Mouse (Mus musculus): ENCODE measurements around the gene Tmx4.
"Not testable (repeated sequence)": the region's sequence is repeated elsewhere in the genome, so short reads cannot be mapped to it uniquely, and the experiment has no call there.

The Tmx4 gene

GRCm38 (mm10) chr2:134643514-134644300 lies at the start of gene Tmx4:
Tmx4 (minus strand) TSS chr2:134644145.
- peak; percentile 98 for DNase-seq (ENCODE audit: extremely low spot score, low spot score)

- DNase-seq (ENCODE audit: extremely low spot score, low spot score), result no peak
These were observed 48.2 kb upstream of the Tmx4 start for GRCm38 (mm10) chr2:134692125-134692524.

GRCm38 (mm10) chr2:134691055-134691454 lies 47.1 kb upstream of the Tmx4 start:
- DNase-seq (ENCODE audit: extremely low spot score, low spot score), result no peak

GRCm38 (mm10) chr2:134682326-134682725 lies 38.4 kb upstream of the Tmx4 start:
- no peak for DNase-seq (ENCODE audit: extremely low spot score, low spot score)

GRCm38 (mm10) chr2:134681271-134681961 lies 37.5 kb upstream of the Tmx4 start:
- DNase-seq (ENCODE audit: extremely low spot score, low spot score), result no peak

GRCm38 (mm10) chr2:134679567-134679966 lies 35.6 kb upstream of the Tmx4 start:
- no peak for DNase-seq (ENCODE audit: extremely low spot score, low spot score)

GRCm38 (mm10) chr2:134675465-134675864 lies 31.5 kb upstream of the Tmx4 start:
- no peak for DNase-seq (ENCODE audit: extremely low spot score, low spot score)

- DNase-seq (ENCODE audit: extremely low spot score, low spot score), result peak; percentile 20
These were observed 29.7 kb upstream of the Tmx4 start for GRCm38 (mm10) chr2:134673604-134674003.

GRCm38 (mm10) chr2:134656477-134656876 lies 12.5 kb upstream of the Tmx4 start:
- DNase-seq (ENCODE audit: extremely low spot score, low spot score), result no peak

- no peak for DNase-seq (ENCODE audit: extremely low spot score, low spot score)
These were observed 10.7 kb upstream of the Tmx4 start for GRCm38 (mm10) chr2:134654668-134655067.

GRCm38 (mm10) chr2:134652759-134653158 lies 8.8 kb upstream of the Tmx4 start:
- no peak for DNase-seq (ENCODE audit: extremely low spot score, low spot score)

GRCm38 (mm10) chr2:134648999-134649398 lies 5.1 kb upstream of the Tmx4 start:
- no peak for DNase-seq (ENCODE audit: extremely low spot score, low spot score)

GRCm38 (mm10) chr2:134645752-134646151 lies 1.8 kb upstream of the Tmx4 start:
- no peak for DNase-seq (ENCODE audit: extremely low spot score, low spot score)

- DNase-seq (ENCODE audit: extremely low spot score, low spot score), result no peak
These were observed 1.2 kb upstream of the Tmx4 start for GRCm38 (mm10) chr2:134645166-134645565.

- DNase-seq (ENCODE audit: extremely low spot score, low spot score), result no peak
These were observed 462 bp upstream of the Tmx4 start for GRCm38 (mm10) chr2:134644301-134644912.

GRCm38 (mm10) chr2:134642377-134642776 lies 1.6 kb downstream of the Tmx4 start:
- DNase-seq (ENCODE audit: extremely low spot score, low spot score), result no peak

- DNase-seq (ENCODE audit: extremely low spot score, low spot score), result no peak
These were observed 2.6 kb downstream of the Tmx4 start for GRCm38 (mm10) chr2:134641372-134641771.

GRCm38 (mm10) chr2:134640398-134640797 lies 3.5 kb downstream of the Tmx4 start:
- DNase-seq (ENCODE audit: extremely low spot score, low spot score), result no peak

- not testable (repeated sequence) for DNase-seq (ENCODE audit: extremely low spot score, low spot score)
These were observed 15.4 kb downstream of the Tmx4 start for GRCm38 (mm10) chr2:134628541-134628940.

- DNase-seq (ENCODE audit: extremely low spot score, low spot score), result no peak
These were observed 39.0 kb downstream of the Tmx4 start for GRCm38 (mm10) chr2:134604935-134605334.

- DNase-seq (ENCODE audit: extremely low spot score, low spot score), result no peak
These were observed 52.8 kb downstream of the Tmx4 start for GRCm38 (mm10) chr2:134591081-134591694.

- DNase-seq (ENCODE audit: extremely low spot score, low spot score), result no peak
These were observed 58.7 kb downstream of the Tmx4 start for GRCm38 (mm10) chr2:134585243-134585642.
